Comparison of ENCODE assay signal across 25 mouse cellular contexts in the genomic region with DNA sequence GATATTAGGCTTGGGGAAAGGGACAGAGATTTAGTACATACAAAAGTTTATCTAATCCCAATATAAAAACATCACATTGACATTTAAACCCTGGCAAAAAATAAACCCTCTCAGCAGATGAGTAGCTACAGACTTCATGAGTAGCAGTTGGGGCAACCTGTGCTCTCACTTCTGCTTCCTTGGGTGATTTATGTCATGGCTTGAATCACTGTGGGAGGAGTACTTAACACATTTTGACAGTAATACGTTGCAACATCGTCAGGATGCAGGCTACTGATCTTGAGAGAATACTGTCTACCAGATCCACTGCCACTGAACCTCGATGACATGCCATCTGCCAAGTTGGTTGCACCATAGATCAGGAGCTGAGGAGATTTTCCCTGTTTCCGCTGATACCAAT.
DNase-seq lines count a peak whose midpoint lies in the region; ATAC-seq and TF ChIP-seq lines count a peak whose summit lies in the region.
"Had no signal": no experiment of that assay in that cellular context is flagged by ENCODE, and none has a peak within 500 bp of the region (broad histone marks: within the 10 kb centered on the region; RNA-seq: fewer than 3 reads in every experiment).

No protein-coding gene starts in this region.

- no peaks in the 10 kb centered on the region for H3K36me3 ChIP-seq in spleen, adult 2 months (ENCODE audit: control insufficient read depth, insufficient read depth, low read length)
- H3K36me3 ChIP-seq in hindbrain, embryonic 11.5 days (ENCODE audit: control insufficient read depth, insufficient read depth, low read length): no peaks in the 10 kb centered on the region
- H3K36me3 ChIP-seq: embryonic facial prominence, embryonic 13.5 days; embryonic facial prominence, embryonic 15.5 days; forebrain, embryonic 10.5 days; forebrain, embryonic 12.5 days; G1E had no signal

- H3K27me3 ChIP-seq in spleen, adult 2 months (ENCODE audit: control insufficient read depth, insufficient read depth, low read length): no peaks in the 10 kb centered on the region
- no peaks in the 10 kb centered on the region for H3K27me3 ChIP-seq in hindbrain, embryonic 11.5 days (ENCODE audit: control insufficient read depth, insufficient read depth, low read length)
- H3K27me3 ChIP-seq: embryonic facial prominence, embryonic 13.5 days; embryonic facial prominence, embryonic 15.5 days; forebrain, embryonic 12.5 days; Patski had no signal

- no peaks in the 10 kb centered on the region for H3K9me3 ChIP-seq in hindbrain, embryonic 11.5 days (ENCODE audit: control insufficient read depth, low read length)
- H3K9me3 ChIP-seq: embryonic facial prominence, embryonic 13.5 days; embryonic facial prominence, embryonic 15.5 days; forebrain, embryonic 10.5 days; forebrain, embryonic 12.5 days had no signal

- no peak overlapping the region for H3K9ac ChIP-seq in hindbrain, embryonic 11.5 days (ENCODE audit: low read depth, low read length)
- H3K9ac ChIP-seq: embryonic facial prominence, embryonic 13.5 days; embryonic facial prominence, embryonic 15.5 days; forebrain, embryonic 12.5 days had no signal

- H3K27ac ChIP-seq in spleen, adult 2 months (ENCODE audit: insufficient read depth, low read length): peak overlapping the region; percentile 33
- no peak overlapping the region for H3K27ac ChIP-seq in hindbrain, embryonic 11.5 days (ENCODE audit: low read depth, low read length)
- H3K27ac ChIP-seq: embryonic facial prominence, embryonic 13.5 days; embryonic facial prominence, embryonic 15.5 days; forebrain, embryonic 10.5 days; forebrain, embryonic 12.5 days had no signal

- WGBS in spleen, adult 2 months: 50% methylated on average over 4 of the region's 4 CpGs
- 85% methylated on average over 4 of the region's 4 CpGs for WGBS in hindbrain, embryonic 11.5 days

- no peak overlapping the region for H3K4me3 ChIP-seq in spleen, adult 2 months (ENCODE audit: extremely low read depth, insufficient read depth, insufficient read length)
- no peak overlapping the region for H3K4me3 ChIP-seq in hindbrain, embryonic 11.5 days (ENCODE audit: low read depth, low read length)
- H3K4me3 ChIP-seq: embryonic facial prominence, embryonic 13.5 days; embryonic facial prominence, embryonic 15.5 days; erythroblast, embryonic 14.5 days; forebrain, embryonic 10.5 days; forebrain, embryonic 12.5 days had no signal

- TF ChIP-seq POLR2A in spleen, adult 2 months (IDR thresholded peaks at IDR 0.05; ENCODE audit: low read depth, low read length): no peak

- no peak for TF ChIP-seq CTCF in spleen, adult 2 months (IDR thresholded peaks at IDR 0.05; ENCODE audit: extremely low read depth, insufficient read depth, insufficient read length, insufficient replicate concordance)

- H3K4me2 ChIP-seq in hindbrain, embryonic 11.5 days (replicated peaks; ENCODE audit: low read depth, low read length): no peak overlapping the region
- H3K4me2 ChIP-seq: embryonic facial prominence, embryonic 13.5 days; embryonic facial prominence, embryonic 15.5 days; forebrain, embryonic 12.5 days had no signal

- DNase-seq in spleen, adult 2 months (ENCODE audit: low read depth in 1 of 2, low spot score in 2 of 2): peak in 1 of 2 experiments; percentile 31
- no peak for DNase-seq in spleen, postnatal 4 days (ENCODE audit: low spot score in 2 of 2)
- DNase-seq in B cell, adult 2 months: peak; percentile 45 to 47
- no peak for DNase-seq in hindbrain, embryonic 11.5 days (ENCODE audit: low spot score)
- DNase-seq in adrenal gland, postnatal 36 days: no peak
- DNase-seq: adrenal gland, adult 8-10 months; adrenal gland, postnatal 14 days; cerebellum, adult 11 months; cerebellum, adult 18-20 months; cerebellum, adult 8-10 months; cerebellum, adult 9-11 months; cerebellum, postnatal 14 days; cerebellum, postnatal 36 days; embryo, embryonic 11 days had no signal

- ATAC-seq in neutrophil, adult 5-6 weeks (ENCODE audit: extremely low read depth, insufficient number of reproducible peaks, low FRiP score, poor library complexity, severe bottlenecking): peak; percentile 64; the same call in 1 of the 2 replicates
- ATAC-seq in hindbrain, embryonic 11.5 days (ENCODE audit: low FRiP score): no peak
- ATAC-seq: activated CD4-positive, CD25-positive, alpha-beta regulatory T cell, adult 4 months; forebrain, embryonic 14.5 days; forebrain, embryonic 16.5 days; Patski had no signal

- H3K4me1 ChIP-seq in spleen, adult 2 months (ENCODE audit: control insufficient read depth, insufficient read depth, insufficient read length): peaks cover 3% of the 10 kb centered on the region; the same call in 1 of the 2 replicates
- H3K4me1 ChIP-seq in hindbrain, embryonic 11.5 days (replicated peaks; ENCODE audit: control insufficient read depth, insufficient read depth, low read length): no peaks in the 10 kb centered on the region
- H3K4me1 ChIP-seq: embryonic facial prominence, embryonic 13.5 days; embryonic facial prominence, embryonic 15.5 days; forebrain, embryonic 10.5 days; forebrain, embryonic 12.5 days had no signal

Comparison
In these comparisons a context has a peak if more than half of its experiments do, and no peak if none do; other contexts are left out.
1. DNase-seq: peak in B cell, adult 2 months (2 of 2); none in spleen, postnatal 4 days (0 of 2), hindbrain, embryonic 11.5 days (single experiment) and adrenal gland, postnatal 36 days (0 of 2).